Mouse (Mus musculus): ENCODE measurements around the gene Skp1a. TPM values are rescaled to one million over a fixed set of nuclear protein-coding genes. Genes with fewer than 3 reads are reported as not detected.
A peak's percentile ranks its signal among the peaks of the same experiment; 100 is the strongest.

Gene Skp1a
- polyA plus RNA-seq, 1 experiment from 2014 or later: 966 TPM

DNA sequence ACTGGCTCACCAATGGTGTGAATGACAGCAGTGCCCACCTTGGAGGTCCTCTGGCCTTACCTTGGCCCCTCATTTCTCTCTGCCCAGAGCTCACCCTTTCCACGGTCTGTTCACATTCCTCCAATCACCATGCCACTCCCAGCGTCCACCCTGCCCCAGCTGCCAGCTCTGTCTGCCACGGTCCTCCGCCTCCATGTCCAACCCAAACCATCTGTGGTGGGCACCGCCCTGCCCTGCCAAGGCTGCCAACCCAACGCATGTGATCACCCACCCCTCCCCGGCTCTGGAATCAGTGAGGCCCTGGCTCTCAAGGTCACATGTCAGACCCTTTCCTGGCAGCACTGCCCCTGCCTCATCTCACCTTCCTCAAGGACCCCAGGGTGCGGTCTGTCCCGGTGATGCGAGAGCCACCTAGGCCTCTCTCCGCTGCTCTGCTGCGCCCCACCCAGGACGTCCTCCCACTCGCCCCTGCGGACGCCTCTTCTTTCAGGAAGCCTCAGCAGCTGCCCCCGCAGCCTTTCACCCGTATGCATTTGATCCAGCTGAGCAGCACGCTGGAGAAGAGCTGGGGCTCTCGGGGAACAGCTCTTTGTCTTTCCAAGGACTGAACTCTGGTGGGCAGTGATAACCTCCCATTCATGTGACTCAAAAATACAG, 42.8 kb downstream of the Skp1a start:
- DNase-seq (ENCODE audit: low spot score): no peak
- no peak overlapping the region for H3K4me3 ChIP-seq
- H3K4me1 ChIP-seq: peaks cover 35% of the 10 kb centered on the region
- WGBS: 87% methylated on average over 20 of the region's 20 CpGs
- H3K27me3 ChIP-seq (replicated peaks; ENCODE audit: low read depth, poor library complexity, severe bottlenecking): 0 out of 2 replicates have a peak, but pooled peaks cover 5% of the 10 kb centered on the region
- no peak overlapping the region for H3K27ac ChIP-seq (replicated peaks)
- H3K36me3 ChIP-seq (replicated peaks): peaks cover 11% of the 10 kb centered on the region
- no peaks in the 10 kb centered on the region for H3K9me3 ChIP-seq

DNA sequence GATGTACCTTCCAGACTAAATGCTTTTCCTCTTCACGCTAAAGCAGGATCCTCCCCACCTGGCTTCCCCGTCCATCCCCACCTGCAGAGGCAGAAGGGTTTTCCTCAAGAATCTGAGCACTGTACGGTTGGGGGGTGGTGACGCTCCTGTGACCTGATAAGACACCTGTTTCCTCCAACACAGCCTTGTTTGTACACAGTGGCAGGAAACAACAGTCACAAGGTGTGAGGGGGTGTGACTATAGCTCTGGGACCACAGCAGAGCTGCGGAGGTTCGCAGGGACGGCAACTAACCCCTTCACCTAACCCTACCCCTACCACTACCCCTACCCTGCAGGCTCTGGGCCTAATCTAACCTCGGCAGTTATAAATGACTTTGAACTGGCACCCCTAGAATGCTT, 43.6 kb downstream of the Skp1a start:
- H3K27me3 ChIP-seq (replicated peaks; ENCODE audit: low read depth, poor library complexity, severe bottlenecking): peaks cover 10% of the 10 kb centered on the region; the same call in 1 of the 2 replicates
- no peak overlapping the region for H3K27ac ChIP-seq (replicated peaks)
- no peak for DNase-seq (ENCODE audit: low spot score)
- peaks cover 35% of the 10 kb centered on the region for H3K4me1 ChIP-seq
- H3K9me3 ChIP-seq: no peaks in the 10 kb centered on the region
- H3K4me3 ChIP-seq: no peak overlapping the region
- peaks cover 13% of the 10 kb centered on the region for H3K36me3 ChIP-seq (replicated peaks)
- 88% methylated on average over 8 of the region's 8 CpGs for WGBS

DNA sequence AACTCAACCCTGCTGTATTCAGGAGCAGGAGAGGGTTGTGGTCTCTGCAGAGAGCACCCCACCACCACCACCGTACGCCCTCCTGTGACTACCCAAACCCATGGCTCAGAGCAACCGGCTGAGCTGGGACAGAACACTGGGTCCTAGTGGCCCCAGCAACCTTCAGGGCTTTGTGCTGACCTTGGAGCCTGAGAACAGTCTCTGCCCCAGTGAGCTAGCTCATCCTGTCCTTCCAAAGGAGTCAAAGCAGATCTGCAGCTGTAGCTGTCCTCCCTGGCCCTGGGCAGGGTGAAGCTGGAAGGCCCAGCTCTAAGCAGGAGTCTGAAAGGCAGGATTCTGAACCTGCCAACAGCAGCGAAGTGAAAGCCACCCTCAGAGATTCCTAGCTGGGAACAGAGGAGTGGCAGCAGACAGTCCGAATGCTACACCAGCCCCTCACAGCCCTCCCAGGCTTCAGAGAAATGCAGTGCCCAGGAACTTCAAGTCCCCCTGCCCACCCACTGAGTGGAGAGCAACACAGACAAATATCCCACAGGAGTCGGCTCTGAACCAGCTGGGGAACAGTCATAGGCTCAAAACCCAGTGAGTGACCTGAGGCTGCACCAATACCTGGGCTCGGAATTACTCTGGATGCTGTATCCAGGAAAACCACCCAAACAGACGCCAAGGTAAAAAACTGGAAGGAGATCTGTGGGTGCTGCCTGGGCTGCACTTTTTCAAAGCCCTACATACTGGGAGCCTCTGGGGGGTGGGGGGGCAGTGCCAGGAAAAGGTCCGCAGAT, 44.2 kb downstream of the Skp1a start:
- Histone ChIP-seq H3K4me3 (no peak overlapping the region), H3K9me3 (no peaks in the 10 kb centered on the region), H3K36me3 (replicated peaks) (peaks cover 13% of the 10 kb centered on the region), H3K27me3 (replicated peaks; ENCODE audit: low read depth, poor library complexity, severe bottlenecking) (peaks cover 16% of the 10 kb centered on the region), H3K27ac (replicated peaks) (no peak overlapping the region), H3K4me1 (peaks cover 35% of the 10 kb centered on the region)
- 80% methylated on average over 9 of the region's 9 CpGs for WGBS
- no peak for DNase-seq (ENCODE audit: low spot score)

DNA sequence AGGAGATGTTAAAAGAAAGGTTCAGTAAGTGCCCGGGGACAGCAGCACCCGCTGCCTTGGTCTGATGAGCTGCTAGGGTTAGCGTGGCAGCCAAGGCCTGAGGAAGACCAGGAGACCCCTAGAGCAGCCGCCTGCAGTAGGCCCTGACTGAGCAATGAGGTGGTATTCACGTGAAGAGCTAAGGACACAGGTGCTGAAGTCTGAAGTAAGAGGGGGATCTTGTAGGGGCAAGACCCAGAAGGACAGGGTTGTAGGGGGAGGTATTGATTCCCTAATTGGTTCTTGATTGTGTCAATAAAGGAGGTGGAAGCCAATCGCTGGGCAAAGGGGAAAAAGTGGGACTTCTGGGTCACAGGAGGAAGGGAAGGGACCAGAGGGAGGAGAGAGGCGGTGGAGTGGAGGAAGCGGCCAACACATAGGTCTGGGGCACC, 45.2 kb downstream of the Skp1a start:
- peaks cover 13% of the 10 kb centered on the region for H3K36me3 ChIP-seq (replicated peaks)
- peaks cover 32% of the 10 kb centered on the region for H3K4me1 ChIP-seq
- peaks cover 26% of the 10 kb centered on the region for H3K27me3 ChIP-seq (replicated peaks; ENCODE audit: low read depth, poor library complexity, severe bottlenecking)
- H3K27ac ChIP-seq (replicated peaks): no peak overlapping the region
- no peak overlapping the region for H3K4me3 ChIP-seq
- DNase-seq (ENCODE audit: low spot score): no peak
- no peaks in the 10 kb centered on the region for H3K9me3 ChIP-seq
- WGBS: 89% methylated on average over 8 of the region's 8 CpGs

DNA sequence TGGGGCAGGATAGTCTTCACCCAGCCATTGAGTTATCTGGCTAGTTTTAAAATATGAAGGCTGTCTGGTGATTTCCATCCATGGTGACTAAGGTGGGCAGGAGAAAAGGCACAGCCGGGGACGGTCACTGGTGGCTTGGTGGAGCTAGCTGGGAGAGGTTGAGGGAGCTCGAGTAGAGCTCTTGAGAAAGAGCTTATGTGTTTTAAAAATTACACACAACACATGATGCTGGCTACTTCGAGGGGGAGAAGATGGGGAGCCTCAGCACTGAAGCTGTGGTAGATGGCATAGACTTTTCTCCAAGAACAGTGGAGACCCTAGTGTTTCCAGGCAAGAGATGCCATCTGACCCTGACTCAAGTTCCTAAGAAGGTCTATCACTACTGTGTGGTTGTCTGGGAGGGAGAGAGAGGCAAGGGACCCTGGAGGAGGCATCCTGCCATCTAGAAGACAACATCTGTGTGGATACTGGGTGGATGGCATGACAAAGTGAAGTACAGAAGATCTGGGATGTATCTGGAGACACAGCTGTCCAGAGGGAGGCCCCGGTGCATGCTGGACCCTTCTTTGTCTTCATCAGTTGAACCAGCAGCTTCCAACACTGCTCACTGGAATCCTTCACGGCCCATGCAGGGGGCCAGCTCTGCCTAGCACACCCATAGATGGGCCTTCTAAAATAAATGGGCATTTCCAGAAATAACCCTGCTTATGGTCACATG, 45.8 kb downstream of the Skp1a start:
- peaks cover 13% of the 10 kb centered on the region for H3K36me3 ChIP-seq (replicated peaks)

DNA sequence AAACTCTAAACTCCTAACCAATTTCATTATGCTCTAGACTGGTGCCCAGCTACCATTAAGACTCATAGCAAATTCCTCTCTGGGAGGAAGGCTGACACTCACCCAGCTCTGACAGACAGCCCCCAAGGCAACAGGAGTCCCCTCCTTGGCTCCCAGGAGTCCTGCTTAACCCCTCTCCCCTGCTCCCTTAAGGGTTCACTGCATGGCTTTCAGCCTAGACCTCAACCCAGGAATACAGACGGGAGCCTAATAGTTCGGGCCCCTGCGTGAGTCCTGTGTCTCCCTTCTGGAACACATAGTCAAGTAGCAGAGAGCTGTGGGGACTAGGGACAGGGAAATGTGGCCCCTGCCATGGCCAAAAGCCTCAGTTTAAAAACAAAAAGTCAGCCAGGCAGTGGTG, 46.4 kb downstream of the Skp1a start:
- peaks cover 34% of the 10 kb centered on the region for H3K27me3 ChIP-seq (replicated peaks; ENCODE audit: low read depth, poor library complexity, severe bottlenecking)
- 94% methylated on average over 3 of the region's 3 CpGs for WGBS
- peaks cover 13% of the 10 kb centered on the region for H3K36me3 ChIP-seq (replicated peaks)
- no peak overlapping the region for H3K4me3 ChIP-seq
- no peak overlapping the region for H3K27ac ChIP-seq (replicated peaks)
- peaks cover 32% of the 10 kb centered on the region for H3K4me1 ChIP-seq
- no peaks in the 10 kb centered on the region for H3K9me3 ChIP-seq
- DNase-seq (ENCODE audit: low spot score): no peak

More for the DNA sequence above, 45.8 kb downstream of the Skp1a start:
- 92% methylated on average over 6 of the region's 6 CpGs for WGBS
- H3K4me3 ChIP-seq: no peak overlapping the region
- DNase-seq (ENCODE audit: low spot score): no peak
- no peaks in the 10 kb centered on the region for H3K9me3 ChIP-seq
- peaks cover 32% of the 10 kb centered on the region for H3K4me1 ChIP-seq
- H3K27me3 ChIP-seq (replicated peaks; ENCODE audit: low read depth, poor library complexity, severe bottlenecking): peaks cover 32% of the 10 kb centered on the region
- H3K27ac ChIP-seq (replicated peaks): no peak overlapping the region

DNA sequence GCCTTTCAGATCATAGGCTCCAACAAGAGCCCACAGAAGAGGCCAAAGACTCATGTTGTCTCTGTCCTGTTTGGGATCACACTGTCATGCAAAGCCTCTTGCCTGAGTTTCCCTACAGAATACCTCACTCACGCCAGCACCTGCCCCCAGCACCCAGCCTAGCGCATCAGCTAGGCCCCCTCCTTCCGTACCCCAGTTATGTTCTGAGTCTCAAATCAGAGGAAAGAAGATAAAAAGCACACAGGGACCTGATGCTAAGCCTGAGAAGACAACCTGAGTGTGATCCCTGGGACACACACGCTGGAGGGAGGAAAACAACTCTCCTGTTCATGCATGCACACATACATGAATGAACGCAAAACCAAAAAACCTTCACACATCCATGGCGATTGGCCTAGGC, 47.2 kb downstream of the Skp1a start:
- Histone ChIP-seq H3K27me3 (replicated peaks; ENCODE audit: low read depth, poor library complexity, severe bottlenecking) (peaks cover 41% of the 10 kb centered on the region), H3K27ac (replicated peaks) (no peak overlapping the region), H3K4me1 (peaks cover 33% of the 10 kb centered on the region), H3K9me3 (no peaks in the 10 kb centered on the region), H3K4me3 (no peak overlapping the region), H3K36me3 (replicated peaks) (peaks cover 13% of the 10 kb centered on the region)
- DNase-seq (ENCODE audit: low spot score): no peak
- WGBS: 93% methylated on average over 6 of the region's 6 CpGs

DNA sequence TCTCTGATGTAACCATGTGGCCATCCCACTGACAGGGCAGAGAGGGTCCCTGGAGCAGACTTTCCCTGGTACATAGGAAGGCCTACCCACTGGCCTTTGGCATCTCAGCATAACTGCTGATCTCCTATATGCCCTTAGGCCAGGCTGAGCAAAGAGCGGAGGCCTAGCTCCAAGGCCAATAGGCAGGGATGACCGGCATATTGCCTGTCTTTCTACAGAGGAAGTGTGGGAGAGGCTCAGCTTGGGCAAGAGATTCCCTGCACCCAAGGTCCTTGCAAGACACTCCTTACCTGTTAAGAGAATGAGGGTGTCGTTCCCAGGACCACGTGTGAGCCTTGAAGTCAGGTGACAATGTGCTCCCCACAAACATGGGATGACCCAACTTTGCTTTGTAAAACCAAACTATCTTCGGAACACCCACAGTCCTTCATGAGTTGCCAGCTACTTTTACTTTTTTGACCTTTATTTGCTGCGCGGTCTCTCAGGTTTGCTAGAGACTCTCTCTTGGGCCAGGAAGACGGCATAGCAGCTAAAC, 47.9 kb downstream of the Skp1a start:
- DNase-seq (ENCODE audit: low spot score): no peak
- peaks cover 34% of the 10 kb centered on the region for H3K4me1 ChIP-seq
- peaks cover 43% of the 10 kb centered on the region for H3K27me3 ChIP-seq (replicated peaks; ENCODE audit: low read depth, poor library complexity, severe bottlenecking)
- 93% methylated on average over 8 of the region's 8 CpGs for WGBS
- no peak overlapping the region for H3K27ac ChIP-seq (replicated peaks)
- no peak overlapping the region for H3K4me3 ChIP-seq
- H3K9me3 ChIP-seq: no peaks in the 10 kb centered on the region
- peaks cover 8% of the 10 kb centered on the region; the same call in 1 of the 2 replicates for H3K36me3 ChIP-seq (replicated peaks)

DNA sequence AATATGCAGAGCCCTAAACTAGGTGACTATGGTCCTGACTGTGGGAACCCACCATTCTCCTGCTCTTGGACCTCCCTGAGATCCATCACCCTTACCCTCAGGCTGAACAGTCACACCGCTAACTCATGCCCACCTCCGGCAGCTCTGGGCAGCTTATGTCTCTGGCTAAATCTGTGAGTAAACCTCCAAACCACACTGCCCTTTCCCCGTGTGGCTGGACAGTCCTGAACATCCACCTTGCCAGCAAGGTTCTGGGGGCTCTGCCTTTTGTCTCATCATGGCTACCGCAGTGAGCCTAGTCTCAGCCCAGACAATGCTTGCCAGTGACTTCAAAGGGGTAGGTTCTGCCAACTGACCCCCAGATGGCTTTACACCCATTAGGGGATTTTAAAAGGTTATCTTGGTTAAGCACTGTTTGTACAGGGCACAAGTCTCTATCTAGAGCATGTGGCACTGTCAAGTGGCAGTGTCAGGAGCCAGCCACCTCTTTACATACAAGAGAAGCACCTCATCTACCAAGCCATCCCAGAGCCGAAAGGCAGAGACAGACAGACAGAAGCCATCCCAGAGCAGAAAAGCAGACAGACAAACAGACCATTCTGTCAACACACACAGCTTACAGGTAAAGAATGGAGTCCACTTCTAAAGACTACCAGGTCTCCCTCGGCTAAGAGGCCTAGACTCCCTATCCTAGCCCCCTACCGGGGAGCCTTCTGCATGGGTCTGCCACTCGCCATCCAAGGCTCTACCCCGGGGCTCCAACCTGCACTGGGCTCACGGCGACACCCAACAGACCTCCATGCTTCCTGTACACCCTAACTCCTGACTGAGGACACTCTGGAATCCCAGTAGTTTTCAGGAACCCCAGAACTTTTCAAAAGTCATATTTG, 49.0 kb downstream of the Skp1a start:
- H3K9me3 ChIP-seq: no peaks in the 10 kb centered on the region
- peaks cover 54% of the 10 kb centered on the region for H3K27me3 ChIP-seq (replicated peaks; ENCODE audit: low read depth, poor library complexity, severe bottlenecking)
- H3K27ac ChIP-seq (replicated peaks): no peak overlapping the region
- no peak overlapping the region for H3K4me3 ChIP-seq
- H3K36me3 ChIP-seq (replicated peaks): 0 out of 2 replicates have a peak, but pooled peaks cover 8% of the 10 kb centered on the region
- DNase-seq (ENCODE audit: low spot score): no peak
- peaks cover 43% of the 10 kb centered on the region for H3K4me1 ChIP-seq
- WGBS: 91% methylated on average over 11 of the region's 11 CpGs

DNA sequence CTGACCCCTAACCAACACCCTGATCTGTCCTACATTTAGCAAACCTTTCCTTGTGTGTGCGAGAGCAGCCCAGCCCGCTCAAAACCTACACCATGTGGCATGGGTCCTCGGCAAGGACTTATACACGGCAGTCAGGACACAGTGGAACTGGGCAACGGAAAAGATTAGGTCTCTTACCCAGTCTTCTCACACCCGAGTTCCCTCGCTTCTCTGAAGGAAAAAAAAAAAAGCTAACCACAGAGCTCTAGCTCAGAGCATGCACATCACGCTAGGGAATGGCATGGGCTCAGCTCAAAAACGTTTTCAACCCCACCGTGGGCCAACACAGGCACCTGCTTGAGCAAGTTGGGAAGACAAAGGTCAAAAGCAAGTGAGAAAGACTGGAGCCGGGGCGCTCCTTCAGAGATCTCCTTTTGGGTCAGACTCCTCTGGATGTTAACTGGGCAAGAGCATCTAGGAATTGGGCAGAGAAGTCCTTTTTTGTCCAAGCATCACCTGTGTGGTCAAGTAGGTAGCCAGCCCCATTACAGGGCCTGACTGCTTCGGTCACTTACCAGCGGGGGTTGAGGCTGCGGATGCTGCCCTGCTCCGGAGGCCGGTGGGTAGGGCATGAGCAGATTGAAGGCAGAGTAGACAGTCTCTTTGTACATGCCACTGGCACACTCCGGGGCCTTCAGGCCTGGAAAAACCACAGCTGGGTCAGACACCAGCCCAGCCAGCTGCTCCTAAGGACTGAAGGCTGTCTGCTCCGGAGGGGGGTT, 50.0 kb downstream of the Skp1a start:
- H3K9me3 ChIP-seq: no peaks in the 10 kb centered on the region
- 71% methylated on average over 19 of the region's 19 CpGs for WGBS
- no peak for DNase-seq (ENCODE audit: low spot score)
- H3K36me3 ChIP-seq (replicated peaks): 0 out of 2 replicates have a peak, but pooled peaks cover 6% of the 10 kb centered on the region
- no peak overlapping the region for H3K27ac ChIP-seq (replicated peaks)
- H3K4me1 ChIP-seq: peaks cover 49% of the 10 kb centered on the region
- H3K4me3 ChIP-seq: peak overlapping the region; percentile 72
- peaks cover 64% of the 10 kb centered on the region for H3K27me3 ChIP-seq (replicated peaks; ENCODE audit: low read depth, poor library complexity, severe bottlenecking)

DNA sequence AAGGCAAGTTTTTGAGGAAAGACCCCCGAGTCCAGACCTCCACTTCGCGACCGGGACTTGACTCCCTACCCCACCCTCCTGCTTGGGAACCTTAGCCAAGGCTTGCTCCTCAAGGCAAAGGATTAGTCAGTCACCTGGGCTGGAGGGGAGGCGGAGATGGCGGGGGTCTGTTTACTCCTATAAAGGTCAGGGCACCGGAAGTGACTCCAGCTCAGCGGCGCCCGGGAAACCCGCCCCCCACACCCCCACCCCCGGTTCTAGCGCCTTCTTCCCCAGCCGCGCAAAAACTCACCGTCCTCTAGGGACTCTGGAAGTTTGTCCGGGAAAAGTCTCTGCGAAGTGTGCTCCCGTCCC, 50.6 kb downstream of the Skp1a start:
- peaks cover 70% of the 10 kb centered on the region for H3K27me3 ChIP-seq (replicated peaks; ENCODE audit: low read depth, poor library complexity, severe bottlenecking)
- peak overlapping the region; percentile 72 for H3K4me3 ChIP-seq
- H3K36me3 ChIP-seq (replicated peaks): 0 out of 2 replicates have a peak, but pooled peaks cover 6% of the 10 kb centered on the region
- no peaks in the 10 kb centered on the region for H3K9me3 ChIP-seq
- WGBS: under 1% methylated on average over 19 of the region's 19 CpGs
- H3K27ac ChIP-seq (replicated peaks): peak overlapping the region; percentile 82
- peaks cover 55% of the 10 kb centered on the region for H3K4me1 ChIP-seq
- no peak for DNase-seq (ENCODE audit: low spot score)
